Mouse (Mus musculus) MEL (cell line): Measurements from ENCODE around the gene Pabpc1l. TPM values are rescaled to one million over a fixed set of nuclear protein-coding genes. Genes with fewer than 3 reads are reported as not detected.

Experiments
- DNase-seq: peaks from one replicate; pipeline ENCODE4 v3.0.0; 2011; ENCODE audit warnings: low read depth, low spot score
- H3K27ac ChIP-seq: 2 replicates; pipeline ENCODE4 v1.5.1; 2012; ENCODE audit warnings: low read depth, mild to moderate bottlenecking, control low read depth, low read length, moderate library complexity; ENCODE audit not compliant: control insufficient read depth
- H3K27me3 ChIP-seq, 2 experiments: fragments of 150-350 bp in 1 of 2; sonication (generic) in 1 of 2; 2 replicates each; pipeline ENCODE4 v1.6.1; 2012; ENCODE audit warnings: low read length in 2 of 2, mild to moderate bottlenecking in 2 of 2, improper control_type of control experiment in 1 of 2, moderate library complexity in 1 of 2; ENCODE audit not compliant: insufficient read depth in 2 of 2, control insufficient read depth in 1 of 2
- H3K36me3 ChIP-seq, 2 experiments: 2 replicates each; pipeline ENCODE4 v1.6.1; 2012 to 2014; ENCODE audit warnings: low read length in 2 of 2, improper control_type of control experiment in 1 of 2, inconsistent platforms in 1 of 2, mild to moderate bottlenecking in 1 of 2; ENCODE audit not compliant: insufficient read depth in 2 of 2, control insufficient read depth in 1 of 2
- H3K4me1 ChIP-seq, 2 experiments: fragments of 150-350 bp in 1 of 2; sonication (generic) in 1 of 2; 2 replicates each; pipeline ENCODE4 v1.6.1; 2012; ENCODE audit warnings: low read length in 2 of 2, improper control_type of control experiment in 1 of 2, mild to moderate bottlenecking in 1 of 2; ENCODE audit not compliant: insufficient read depth in 2 of 2, control insufficient read depth in 1 of 2
- H3K4me3 ChIP-seq, 2 experiments: fragments of 150-350 bp in 1 of 2; sonication (generic) in 1 of 2; 2 replicates each; pipeline ENCODE4 v1.5.1; 2012; ENCODE audit warnings: low read depth in 2 of 2, low read length in 2 of 2, mild to moderate bottlenecking in 2 of 2, moderate library complexity in 2 of 2, control low read depth in 1 of 2, improper control_type of control experiment in 1 of 2; ENCODE audit not compliant: control insufficient read depth in 1 of 2, insufficient read depth in 1 of 2
- H3K79me2 ChIP-seq: 2 replicates; pipeline ENCODE4 v1.6.1; 2012; ENCODE audit warnings: mild to moderate bottlenecking, low read length, moderate library complexity; ENCODE audit not compliant: control insufficient read depth, poor library complexity, insufficient read depth
- H3K9ac ChIP-seq: 2 replicates; pipeline ENCODE4 v1.6.1; 2012; ENCODE audit warnings: low read depth, mild to moderate bottlenecking, control low read depth, low read length, moderate library complexity; ENCODE audit not compliant: control insufficient read depth, poor library complexity, severe bottlenecking
- H3K9me3 ChIP-seq: fragments of 150-350 bp; sonication (generic); replicated peaks from 2 replicates; pipeline ENCODE4 v1.6.1; 2012; ENCODE audit warnings: mild to moderate bottlenecking, low read length, improper control_type of control experiment, moderate library complexity; ENCODE audit not compliant: insufficient read depth
- CHD1 ChIP-seq: IDR thresholded peaks from 2 replicates; pipeline ENCODE4 v1.6.1; 2012; ENCODE audit warnings: low read depth, mild to moderate bottlenecking, inconsistent platforms, low read length, improper control_type of control experiment
- CHD2 ChIP-seq: IDR thresholded peaks from 2 replicates; pipeline ENCODE4 v1.6.1; 2011; ENCODE audit warnings: low read length, improper control_type of control experiment
- CTCF ChIP-seq, 3 experiments: IDR thresholded peaks in 2 of 3; conservative IDR thresholded peaks in 1 of 3; 2 replicates each; pipeline ENCODE4 v1.5.1; 2011 to 2012; ENCODE audit warnings: low read length in 3 of 3, low read depth in 2 of 3, mild to moderate bottlenecking in 2 of 3, improper control_type of control experiment in 1 of 3, inconsistent platforms in 1 of 3, mixed read lengths in 1 of 3, moderate library complexity in 1 of 3; ENCODE audit not compliant: control insufficient read depth in 1 of 3, insufficient read depth in 1 of 3, poor library complexity in 1 of 3, severe bottlenecking in 1 of 3
- ELF1 ChIP-seq: IDR thresholded peaks from 2 replicates; pipeline ENCODE4 v1.6.1; 2014; ENCODE audit warnings: low read depth, mild to moderate bottlenecking, inconsistent platforms, low read length, improper control_type of control experiment, moderate library complexity
- EP300 ChIP-seq, 2 experiments: IDR thresholded peaks; 2 replicates each; pipeline ENCODE4 v1.6.1; 2011; ENCODE audit warnings: improper control_type of control experiment in 2 of 2, low read length in 2 of 2, low read depth in 1 of 2, mild to moderate bottlenecking in 1 of 2
- ETS1 ChIP-seq: IDR thresholded peaks from 2 replicates; pipeline ENCODE4 v1.6.1; 2012; ENCODE audit warnings: low read depth, mild to moderate bottlenecking, inconsistent platforms, low read length, improper control_type of control experiment, moderate library complexity
- GABPA ChIP-seq: IDR thresholded peaks from 2 replicates; pipeline ENCODE4 v1.6.1; 2012; ENCODE audit warnings: low read depth, mild to moderate bottlenecking, inconsistent platforms, low read length, improper control_type of control experiment, moderate library complexity
- GATA1 ChIP-seq: IDR thresholded peaks from 2 replicates; pipeline ENCODE4 v1.6.1; 2011; ENCODE audit warnings: low read depth, low read length, improper control_type of control experiment
- HCFC1 ChIP-seq: IDR thresholded peaks from 2 replicates; pipeline ENCODE4 v1.6.1; 2012; ENCODE audit warnings: low read depth, mild to moderate bottlenecking, inconsistent platforms, low read length, improper control_type of control experiment, moderate library complexity
- JUND ChIP-seq: IDR thresholded peaks from 2 replicates; pipeline ENCODE4 v1.6.1; 2011; ENCODE audit warnings: low read depth, mild to moderate bottlenecking, improper control_type of control experiment, low read length
- MAFK ChIP-seq: IDR thresholded peaks from 2 replicates; pipeline ENCODE4 v1.6.1; 2011; ENCODE audit warnings: low read depth, mild to moderate bottlenecking, low read length, improper control_type of control experiment, borderline replicate concordance
- MAX ChIP-seq: IDR thresholded peaks from 2 replicates; pipeline ENCODE4 v1.6.1; 2011; ENCODE audit warnings: low read length, improper control_type of control experiment
- MAZ ChIP-seq: IDR thresholded peaks from 2 replicates; pipeline ENCODE4 v1.6.1; 2012; ENCODE audit warnings: low read depth, mild to moderate bottlenecking, inconsistent platforms, low read length, improper control_type of control experiment
- MEF2A ChIP-seq: IDR thresholded peaks from 2 replicates; pipeline ENCODE4 v1.6.1; 2014; ENCODE audit warnings: low read depth, mild to moderate bottlenecking, inconsistent platforms, low read length, improper control_type of control experiment; ENCODE audit not compliant: poor library complexity, insufficient replicate concordance, severe bottlenecking; ENCODE audit errors: extremely low read depth
- MXI1 ChIP-seq: IDR thresholded peaks from 2 replicates; pipeline ENCODE4 v1.6.1; 2011; ENCODE audit warnings: mild to moderate bottlenecking, low read depth, low read length, improper control_type of control experiment
- MYB ChIP-seq: IDR thresholded peaks from 2 replicates; pipeline ENCODE4 v1.6.1; 2011; ENCODE audit warnings: mild to moderate bottlenecking, low read depth, low read length, improper control_type of control experiment
- NELFE ChIP-seq: IDR thresholded peaks from 2 replicates; pipeline ENCODE4 v1.6.1; 2011; ENCODE audit warnings: low read depth, low read length, improper control_type of control experiment
- POLR2A ChIP-seq, 2 experiments: IDR thresholded peaks; 2 replicates each; pipeline ENCODE4 v1.6.1; 2011 to 2012; ENCODE audit warnings: low read length in 2 of 2, mild to moderate bottlenecking in 2 of 2, control low read depth in 1 of 2, improper control_type of control experiment in 1 of 2, low read depth in 1 of 2, moderate library complexity in 1 of 2; ENCODE audit not compliant: control insufficient read depth in 1 of 2, insufficient read depth in 1 of 2, poor library complexity in 1 of 2
- POLR2AphosphoS2 ChIP-seq: IDR thresholded peaks from 2 replicates; pipeline ENCODE4 v1.6.1; 2011; ENCODE audit warnings: low read length, improper control_type of control experiment
- POLR2AphosphoS5 ChIP-seq: IDR thresholded peaks from 2 replicates; pipeline ENCODE4 v1.6.1; 2012; ENCODE audit warnings: low read depth, borderline replicate concordance, mild to moderate bottlenecking, inconsistent platforms, low read length, moderate library complexity, mixed read lengths
- RAD21 ChIP-seq: IDR thresholded peaks from 2 replicates; pipeline ENCODE4 v1.6.1; 2011; ENCODE audit warnings: mild to moderate bottlenecking, low read depth, low read length, improper control_type of control experiment
- SIN3A ChIP-seq: IDR thresholded peaks from 2 replicates; pipeline ENCODE4 v1.6.1; 2012; ENCODE audit warnings: low read length, improper control_type of control experiment, inconsistent platforms
- SMC3 ChIP-seq: IDR thresholded peaks from 2 replicates; pipeline ENCODE4 v1.6.1; 2011; ENCODE audit warnings: low read depth, low read length, improper control_type of control experiment
- TAL1 ChIP-seq: IDR thresholded peaks from 2 replicates; pipeline ENCODE4 v1.6.1; 2012; ENCODE audit warnings: mild to moderate bottlenecking, inconsistent platforms, low read length, moderate library complexity, mixed read lengths
- TBP ChIP-seq: IDR thresholded peaks from 2 replicates; pipeline ENCODE4 v1.8.0; 2011; ENCODE audit warnings: low read depth, low read length, improper control_type of control experiment
- TCF12 ChIP-seq: IDR thresholded peaks from 2 replicates; pipeline ENCODE4 v1.6.1; 2014; ENCODE audit warnings: low read depth, mild to moderate bottlenecking, inconsistent platforms, low read length, improper control_type of control experiment, moderate library complexity
- UBTF ChIP-seq: IDR thresholded peaks from 2 replicates; pipeline ENCODE4 v1.6.1; 2012; ENCODE audit warnings: low read depth, mild to moderate bottlenecking, inconsistent platforms, low read length, improper control_type of control experiment, moderate library complexity, borderline replicate concordance; ENCODE audit not compliant: insufficient read depth
- USF1 ChIP-seq: IDR thresholded peaks from 2 replicates; pipeline ENCODE4 v1.6.1; 2014; ENCODE audit warnings: low read depth, mild to moderate bottlenecking, inconsistent platforms, low read length, improper control_type of control experiment, moderate library complexity
- USF2 ChIP-seq, 2 experiments: IDR thresholded peaks; 2 replicates each; pipeline ENCODE4 v1.6.1; 2011 to 2012; ENCODE audit warnings: improper control_type of control experiment in 2 of 2, low read length in 2 of 2, borderline replicate concordance in 1 of 2, inconsistent platforms in 1 of 2, low read depth in 1 of 2, mild to moderate bottlenecking in 1 of 2; ENCODE audit not compliant: insufficient read depth in 1 of 2
- ZMIZ1 ChIP-seq: IDR thresholded peaks from 2 replicates; pipeline ENCODE4 v1.6.1; 2012; ENCODE audit warnings: low read depth, mild to moderate bottlenecking, inconsistent platforms, low read length, improper control_type of control experiment, moderate library complexity
- ZNF384 ChIP-seq: IDR thresholded peaks from 2 replicates; pipeline ENCODE4 v1.6.1; 2012; ENCODE audit warnings: low read depth, mild to moderate bottlenecking, inconsistent platforms, low read length, improper control_type of control experiment
- polyA plus RNA-seq, 2 experiments: library from polyadenylated mRNA; stranded (reverse) in 1 of 2; unstranded in 1 of 2; fragments of >175 nt in 1 of 2; fragments of >200 nt in 1 of 2; gene quantifications; 2 replicates each; pipeline versions ENCODE4 v1.2.1 to v1.2.4; 2012; ENCODE audit warnings: low replicate concordance in 2 of 2, low read depth in 1 of 2; ENCODE audit not compliant: insufficient read length in 2 of 2, insufficient read depth in 1 of 2, missing spikeins in 1 of 2
- total RNA-seq: library from RNA; depleted of rRNA; stranded (reverse); fragments of 300-350 nt; gene quantifications from 2 replicates; pipeline ENCODE4 v1.2.3, GENCODE M21; 2012

Pabpc1l gene
- total and polyA plus RNA-seq, 3 experiments, result 0.27 to 0.40 TPM; not detected in 1

GRCm38 (mm10) chr2:164073918-164074578, 48.8 kb downstream of the Pabpc1l start:
- peaks cover 7 to 24% of the 10 kb centered on the region in 2 experiments for H3K4me1 ChIP-seq
- H3K9me3 ChIP-seq, result no peaks in the 10 kb centered on the region
- peak overlapping the region; percentile 88 for H3K9ac ChIP-seq
- peaks cover 4 to 48% of the 10 kb centered on the region in 2 experiments; a peak in 2 of 4 replicates for H3K36me3 ChIP-seq
- no peak for TF ChIP-seq UBTF
- peak; percentile 46; the same call in 1 of the 2 replicates for TF ChIP-seq MAZ
- no peak for TF ChIP-seq GATA1
- TF ChIP-seq HCFC1, result peak; percentile 88
- peak; percentile 60; the same call in 1 of the 2 replicates for TF ChIP-seq TCF12
- peak; percentile 90 for TF ChIP-seq MXI1
- TF ChIP-seq GABPA, result no peak
- no peak for TF ChIP-seq ZNF384
- TF ChIP-seq MEF2A, result no peak
- TF ChIP-seq ETS1, result peak; percentile 50; the same call in 1 of the 2 replicates
- TF ChIP-seq RAD21, result peak; percentile 40
- no peak for TF ChIP-seq JUND
- TF ChIP-seq EP300 (IDR thresholded peaks at IDR 0.05; ENCODE audit: low read depth in 1 of 2, low read length in 2 of 2), result peak in 1 of 2 experiments; percentile 17; a peak in 1 of 4 replicates
- TF ChIP-seq SIN3A, result peak; percentile 93
- TF ChIP-seq TAL1, result no peak
- peak; percentile 83; the same call in 1 of the 2 replicates for TF ChIP-seq ZMIZ1
- TF ChIP-seq POLR2A (IDR thresholded peaks at IDR 0.05; ENCODE audit: control insufficient read depth in 1 of 2, insufficient read depth in 1 of 2, low read depth in 1 of 2, low read length in 2 of 2, poor library complexity in 1 of 2), result peak; percentile 97 to 100
- no peak for TF ChIP-seq TBP
- TF ChIP-seq POLR2AphosphoS2, result peak; percentile 92; the same call in 1 of the 2 replicates
- TF ChIP-seq USF2 (IDR thresholded peaks at IDR 0.05; ENCODE audit: borderline replicate concordance in 1 of 2, insufficient read depth in 1 of 2, low read depth in 1 of 2, low read length in 2 of 2), result peak; percentile 49 to 91; a peak in 3 of 4 replicates
- TF ChIP-seq CTCF (IDR thresholded peaks at IDR 0.05 in 2 of 3, conservative IDR thresholded peaks at IDR 0.05 in 1 of 3; ENCODE audit: control insufficient read depth in 1 of 3, insufficient read depth in 1 of 3, low read depth in 2 of 3, low read length in 3 of 3, poor library complexity in 1 of 3, severe bottlenecking in 1 of 3), result peak; percentile 67 to 85 (median 81)
- peak; percentile 96 for TF ChIP-seq MAX
- TF ChIP-seq USF1, result peak; percentile 100
- no peak for TF ChIP-seq CHD1
- peak; percentile 99 for TF ChIP-seq ELF1
- peak; percentile 37; the same call in 1 of the 2 replicates for TF ChIP-seq SMC3
- TF ChIP-seq POLR2AphosphoS5, result no peak
- TF ChIP-seq MAFK, result no peak
- TF ChIP-seq CHD2, result no peak
- TF ChIP-seq NELFE, result peak; percentile 98
- no peak for TF ChIP-seq MYB
- peak; percentile 98 for DNase-seq
- peak overlapping the region; percentile 64 for H3K27ac ChIP-seq
- peaks cover 54% of the 10 kb centered on the region for H3K79me2 ChIP-seq
- H3K27me3 ChIP-seq, result no peaks in the 10 kb centered on the region
- H3K4me3 ChIP-seq, result peak overlapping the region; percentile 79 to 93
